Mouse (Mus musculus) urinary bladder, adult 18-20 months (tissue): Measurements from ENCODE around the gene Samd1.
"Not testable (repeated sequence)": the region's sequence is repeated elsewhere in the genome, so short reads cannot be mapped to it uniquely, and the experiment has no call there.

ENCODE experiments used
- DNase-seq, 2 experiments: peaks; one replicate each; pipeline ENCODE4 v3.0.0; 2022; ENCODE audit warnings: low spot score in 2 of 2, mixed read lengths in 2 of 2

Samd1 gene

DNA sequence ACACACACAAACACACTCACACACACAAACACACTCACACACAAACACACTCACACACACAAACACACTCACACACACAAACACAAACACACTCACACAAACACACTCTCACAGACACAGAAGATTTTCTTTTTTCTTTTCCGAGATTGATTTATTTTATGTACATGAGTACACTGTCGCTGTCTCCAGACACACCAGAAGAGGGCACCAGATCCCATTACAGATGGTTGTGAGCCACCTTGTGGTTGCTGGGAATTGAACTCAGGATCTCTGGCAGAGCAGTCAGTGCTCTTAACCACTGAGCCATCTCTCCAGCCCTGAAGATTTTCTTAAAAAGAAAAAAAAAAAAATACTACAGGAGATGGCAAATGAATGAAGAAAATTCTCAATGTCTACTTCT, 14.2 kb upstream of the Samd1 start:
- not testable (repeated sequence) for DNase-seq

DNA sequence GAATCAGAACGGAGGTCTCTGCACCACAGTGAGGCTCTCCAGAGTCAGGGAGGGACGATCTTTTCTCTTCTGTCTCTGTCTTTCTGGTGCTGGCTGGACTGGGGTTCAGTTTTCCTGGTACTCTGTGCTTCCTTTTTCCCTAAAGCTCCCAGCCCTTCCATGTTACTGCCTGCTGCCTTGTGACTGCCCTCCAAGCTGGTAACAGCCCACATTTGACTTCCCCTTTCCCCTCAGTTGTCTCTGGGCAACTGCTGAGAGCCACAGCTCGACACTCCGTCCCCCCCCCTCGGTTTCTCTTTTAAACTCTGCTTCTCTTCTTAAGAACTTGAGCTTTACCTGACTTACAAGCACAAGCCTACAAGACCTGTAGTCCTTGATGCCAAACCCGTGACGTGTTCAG, 8.2 kb upstream of the Samd1 start:
- no peak for DNase-seq

- no peak for DNase-seq
Measured at GRCm38 (mm10) chr8:83990170-83990569, 7.3 kb upstream of the Samd1 start.

DNA sequence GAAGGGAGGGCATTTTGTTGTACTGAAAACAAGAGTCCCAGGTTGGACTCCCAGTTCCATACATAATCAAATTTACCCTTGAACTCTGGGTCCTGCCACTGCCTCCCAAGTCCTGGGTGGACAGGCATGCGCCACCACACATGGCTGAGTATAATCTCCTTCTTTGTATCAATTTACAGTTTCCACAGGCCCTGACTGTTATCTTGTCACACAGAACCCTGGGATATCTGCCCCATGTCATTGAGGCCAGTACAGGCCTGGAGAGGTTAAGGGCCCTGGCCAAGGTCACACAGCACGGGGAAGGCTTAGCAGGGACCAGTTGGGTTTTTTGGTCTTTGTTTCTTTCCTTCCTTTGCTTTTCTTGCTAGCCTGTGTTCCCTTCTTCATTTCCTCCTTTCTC, 5.0 kb upstream of the Samd1 start:
- no peak for DNase-seq

- DNase-seq: no peak
Measured at GRCm38 (mm10) chr8:83994030-83994429, 3.4 kb upstream of the Samd1 start.

GRCm38 (mm10) chr8:83995973-83996372, 1.5 kb upstream of the Samd1 start:
- DNase-seq: no peak

DNA sequence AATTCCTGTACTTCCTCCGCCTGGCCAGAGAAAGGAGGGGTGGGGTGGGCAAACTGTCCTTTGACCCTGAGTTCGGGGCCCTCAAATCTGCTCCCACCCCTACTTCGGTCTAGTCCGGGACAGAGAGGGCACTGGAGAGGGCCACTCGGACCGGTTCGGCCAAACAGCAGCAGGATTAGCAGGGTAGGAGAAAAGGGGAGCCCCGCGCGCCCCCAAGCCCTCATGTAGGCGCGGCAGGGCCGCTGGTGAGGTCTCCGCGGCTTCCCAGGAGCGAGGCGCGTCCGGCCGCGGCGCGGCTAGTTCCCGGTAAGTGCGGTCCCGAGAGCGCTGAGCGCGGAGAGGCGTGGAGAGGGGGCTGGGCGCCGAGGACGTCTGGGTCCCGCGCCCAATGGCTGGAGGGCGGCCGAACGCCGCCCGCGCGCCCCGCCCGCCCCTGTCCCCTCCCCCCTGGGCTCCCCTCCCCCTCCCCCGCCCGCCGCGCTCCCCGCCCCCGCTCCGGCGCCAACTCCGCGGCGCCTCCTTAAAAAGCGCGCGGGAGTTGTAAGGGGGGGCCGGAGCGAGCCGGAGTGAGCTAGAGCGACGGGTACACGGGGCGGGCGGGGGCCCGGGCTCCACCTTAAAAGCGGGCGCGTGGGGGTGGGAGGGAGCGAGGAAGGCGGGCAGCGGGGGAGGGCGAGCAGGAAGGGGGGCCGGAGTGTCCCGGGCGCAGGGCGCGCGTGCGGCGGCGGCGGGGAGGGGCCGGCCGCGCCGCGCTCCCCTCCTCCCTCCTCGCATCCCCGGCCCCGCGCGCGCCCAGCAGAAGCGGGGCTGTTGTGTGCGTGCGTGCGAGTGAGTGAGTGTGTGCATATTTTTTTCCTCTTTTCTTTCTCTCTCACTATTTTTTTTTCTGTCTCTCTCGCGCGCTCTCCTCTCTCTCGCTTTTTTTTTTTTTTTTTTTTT, 636 bp upstream of the Samd1 start:
- peak; percentile 85 to 87 for DNase-seq

- peak in 1 of 2 experiments; percentile 67 for DNase-seq
Measured at GRCm38 (mm10) chr8:83998231-83999056, 972 bp downstream of the Samd1 start.

DNA sequence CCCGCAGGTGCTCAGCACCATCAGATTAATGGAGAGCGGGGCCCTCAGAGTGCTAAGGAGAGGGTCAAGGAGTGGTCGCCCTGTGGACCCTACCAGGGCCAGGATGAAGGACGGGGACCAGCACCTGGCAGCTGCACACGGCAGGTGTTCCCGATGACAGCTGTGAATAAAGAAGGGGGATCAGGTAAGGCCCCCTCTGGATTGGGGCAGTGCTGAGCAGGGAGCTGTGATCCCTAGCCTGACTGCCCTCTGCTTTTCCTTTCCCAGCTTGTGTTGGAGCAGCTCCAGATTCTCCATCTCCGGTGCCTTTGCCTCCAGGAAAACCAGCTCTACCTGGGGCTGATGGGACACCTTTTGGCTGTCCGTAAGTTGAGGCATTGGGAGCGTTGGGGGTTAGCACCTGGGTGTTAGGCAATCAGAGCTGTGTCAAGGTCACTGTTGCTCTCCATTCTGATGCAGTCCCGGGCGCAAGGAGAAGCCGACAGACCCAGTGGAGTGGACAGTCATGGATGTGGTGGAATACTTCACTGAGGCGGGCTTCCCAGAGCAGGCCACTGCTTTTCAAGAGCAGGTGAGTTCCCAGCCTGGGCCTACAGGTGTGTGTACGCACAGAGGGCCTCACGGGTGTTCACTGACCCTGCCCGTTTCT, 1.7 kb downstream of the Samd1 start:
- no peak for DNase-seq

- no peak for DNase-seq
Measured at GRCm38 (mm10) chr8:83999825-84000224, 2.4 kb downstream of the Samd1 start.

DNA sequence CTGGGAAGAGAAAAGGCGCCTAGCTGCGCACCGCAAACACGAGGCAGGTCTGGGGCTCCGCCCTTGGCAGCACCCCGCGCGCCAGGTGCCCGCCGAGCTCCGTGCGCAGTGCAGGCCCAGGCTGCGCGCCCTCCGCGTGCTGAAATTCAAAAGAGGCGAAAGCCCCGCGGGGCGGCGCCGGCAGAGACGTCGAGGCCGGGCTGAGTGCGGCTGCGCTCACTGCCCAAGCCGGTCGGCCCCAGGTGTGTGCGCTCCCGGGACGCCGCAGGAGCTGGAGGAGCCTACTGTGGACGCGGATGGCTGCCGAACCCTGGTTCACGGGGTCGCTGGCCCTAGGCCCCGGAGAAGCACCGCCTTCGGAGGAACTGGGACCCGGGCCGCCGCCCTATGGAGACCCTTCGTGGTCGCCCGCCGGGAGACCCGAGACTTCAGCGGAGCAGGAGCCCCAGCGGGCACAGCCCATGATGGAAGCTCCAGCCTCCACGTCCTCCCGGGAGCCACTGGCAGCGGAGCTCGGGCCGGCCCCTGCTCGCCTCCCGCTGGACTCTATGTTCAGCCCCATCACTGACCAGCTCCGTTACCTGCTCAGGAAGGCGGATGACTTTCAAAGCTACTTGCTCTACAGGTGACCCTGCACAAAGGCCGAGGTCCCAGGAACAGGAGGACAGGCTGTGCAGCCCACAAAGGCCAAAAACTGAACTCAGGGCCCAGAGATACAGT, 4.0 kb downstream of the Samd1 start, which contains the start of gene 1700067K01Rik:
Gene 1700067K01Rik, plus strand, starts transcription at position 222 of the 720 bp plus-strand sequence.
- DNase-seq: no peak

- no peak for DNase-seq
Measured at GRCm38 (mm10) chr8:84002957-84003611, 5.6 kb downstream of the Samd1 start.

DNA sequence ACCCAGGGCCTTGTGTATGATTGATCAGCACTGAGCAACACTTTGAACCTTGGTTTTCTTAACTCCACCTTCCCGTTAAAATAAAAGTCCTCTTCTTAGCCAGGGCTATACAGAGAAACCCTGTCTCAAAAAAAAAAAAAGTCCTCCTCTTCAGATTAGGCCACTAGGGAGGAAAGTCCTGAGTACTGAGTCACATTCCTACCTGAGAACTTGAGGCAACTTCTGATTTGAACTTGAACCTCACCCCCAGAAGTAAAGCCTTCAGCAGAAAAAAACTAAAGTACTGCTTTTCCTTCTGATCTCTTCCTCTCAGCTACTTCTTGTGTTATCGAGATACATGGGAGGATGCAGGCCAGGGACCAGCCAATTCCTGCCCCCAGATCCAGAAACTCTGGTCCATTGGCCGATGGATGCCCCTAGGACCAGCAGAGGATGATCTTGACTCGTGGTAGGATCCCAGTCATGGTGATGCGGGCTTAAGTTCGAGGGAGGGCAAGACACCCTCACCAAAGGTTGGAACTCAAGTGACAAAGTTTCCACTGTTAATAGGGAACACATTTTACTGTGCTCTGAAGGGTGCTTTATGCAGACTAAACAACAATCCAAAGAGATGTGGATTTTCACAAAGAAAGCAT, 6.3 kb downstream of the Samd1 start:
- no peak for DNase-seq

DNA sequence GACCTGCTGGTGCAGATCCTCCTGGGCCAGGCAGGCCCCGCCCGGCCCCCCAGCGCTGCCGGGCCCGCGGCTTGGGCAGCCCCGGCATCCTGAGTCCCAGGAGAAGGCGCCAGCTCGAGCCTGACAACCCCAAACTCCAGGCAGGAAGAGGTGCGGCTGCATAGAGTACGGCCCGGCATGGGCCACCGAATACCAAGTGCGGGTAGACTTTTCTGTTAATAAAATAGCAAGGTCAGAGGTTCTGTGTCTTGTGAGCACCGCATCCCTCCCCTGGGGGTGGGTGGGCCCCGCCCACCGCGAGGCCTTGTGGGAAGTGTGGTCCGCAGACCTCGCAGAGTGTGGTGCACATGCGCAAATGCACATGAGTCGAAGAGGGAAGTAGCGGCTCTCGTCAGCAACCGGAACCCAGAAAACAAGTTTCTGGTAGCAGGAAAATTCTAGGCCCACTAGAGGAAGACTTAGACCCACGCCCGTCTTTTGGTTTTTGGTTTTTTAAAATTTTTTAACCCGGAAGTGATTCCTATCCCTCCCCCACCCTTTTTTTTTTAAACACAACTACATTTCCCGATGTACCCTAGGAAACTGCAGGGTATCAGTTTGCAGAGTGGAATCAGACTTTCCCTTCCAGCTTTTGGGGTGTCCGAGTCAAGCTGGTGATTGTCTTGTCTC, 7.2 kb downstream of the Samd1 start:
- DNase-seq: peak; percentile 86 to 92

DNA sequence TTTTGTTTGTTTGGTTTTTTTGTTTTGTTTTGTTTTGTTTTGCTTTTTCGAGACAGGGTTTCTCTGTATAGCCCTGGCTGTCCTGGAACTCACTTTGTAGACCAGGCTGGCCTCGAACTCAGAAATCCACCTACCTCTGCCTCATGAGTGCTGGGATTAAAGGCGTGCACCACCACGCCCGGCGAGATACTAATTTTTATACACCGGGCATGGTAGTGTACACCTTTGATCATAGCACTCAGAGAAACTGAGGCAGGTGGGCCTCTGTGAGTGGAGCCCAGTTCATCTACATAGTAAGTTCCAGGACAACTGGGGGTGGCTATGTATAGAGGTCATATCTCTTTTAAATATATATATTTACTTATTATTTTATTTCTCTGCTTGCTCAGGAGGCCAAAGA, 8.0 kb downstream of the Samd1 start:
- not testable (repeated sequence) for DNase-seq

- DNase-seq: no peak
Measured at GRCm38 (mm10) chr8:84008362-84008761, 10.9 kb downstream of the Samd1 start.

DNA sequence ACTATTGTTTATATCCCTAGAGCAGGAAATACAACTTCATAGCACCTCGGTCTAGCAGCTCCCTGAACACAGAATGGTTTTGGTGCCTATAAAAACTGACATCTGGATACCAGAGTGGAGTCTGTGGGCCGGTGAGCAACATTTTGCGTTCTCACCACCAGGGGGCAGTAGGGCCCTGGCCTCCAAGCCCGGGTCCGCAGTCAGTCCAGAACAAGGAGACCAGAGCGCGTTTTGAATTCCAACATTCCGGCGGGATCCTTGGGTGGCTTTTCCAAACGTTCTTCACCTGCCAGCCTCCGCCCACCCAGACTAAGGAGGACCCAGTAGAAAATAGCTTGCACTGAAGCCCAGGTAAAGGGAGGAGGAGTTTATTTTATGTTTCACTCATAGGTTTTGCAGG, 12.4 kb downstream of the Samd1 start:
- peak; percentile 69 to 74 for DNase-seq

GRCm38 (mm10) chr8:84010625-84011611, 13.4 kb downstream of the Samd1 start:
- peak; percentile 49 to 78 for DNase-seq
